Mouse (Mus musculus) ES-CJ7 (cell line): Measurements from ENCODE around the gene Dennd1a.

Experiments
- DNase-seq: peaks from one replicate; pipeline ENCODE4 v3.0.0; 2011; ENCODE audit warnings: low read depth, low spot score

Dennd1a gene

GRCm38 (mm10) chr2:37776016-37776415 lies 511.2 kb downstream of the Dennd1a start, which contains the start of gene Crb2:
Gene Crb2, plus strand, starts transcription at chr2:37776249.
- peak; percentile 25 for DNase-seq

GRCm38 (mm10) chr2:37774571-37774970 lies 512.6 kb downstream of the Dennd1a start:
- peak; percentile 79 for DNase-seq

GRCm38 (mm10) chr2:37771618-37772285 lies 515.4 kb downstream of the Dennd1a start:
- DNase-seq: peak; percentile 93

- peak; percentile 22 for DNase-seq
Observed at GRCm38 (mm10) chr2:37769793-37770192, 517.4 kb downstream of the Dennd1a start.

GRCm38 (mm10) chr2:37768903-37769302 lies 518.3 kb downstream of the Dennd1a start:
- no peak for DNase-seq

- DNase-seq: no peak
Observed at GRCm38 (mm10) chr2:37767739-37768138, 519.5 kb downstream of the Dennd1a start.

- DNase-seq: peak; percentile 92
Observed at GRCm38 (mm10) chr2:37767080-37767547, 520.1 kb downstream of the Dennd1a start.

- no peak for DNase-seq
Observed at GRCm38 (mm10) chr2:37766027-37766761, 521.0 kb downstream of the Dennd1a start.

- peak; percentile 22 for DNase-seq
Observed at GRCm38 (mm10) chr2:37765082-37765483, 522.1 kb downstream of the Dennd1a start.

- no peak for DNase-seq
Observed at GRCm38 (mm10) chr2:37764514-37764913, 522.7 kb downstream of the Dennd1a start.

GRCm38 (mm10) chr2:37763638-37764037 lies 523.6 kb downstream of the Dennd1a start:
- DNase-seq: no peak

- peak; percentile 36 for DNase-seq
Observed at GRCm38 (mm10) chr2:37760633-37761032, 526.6 kb downstream of the Dennd1a start.

GRCm38 (mm10) chr2:37758343-37759015 lies 528.7 kb downstream of the Dennd1a start:
- DNase-seq: no peak

GRCm38 (mm10) chr2:37757784-37758183 lies 529.4 kb downstream of the Dennd1a start:
- no peak for DNase-seq

- DNase-seq: no peak
Observed at GRCm38 (mm10) chr2:37757016-37757415, 530.2 kb downstream of the Dennd1a start.

GRCm38 (mm10) chr2:37756220-37756930 lies 530.8 kb downstream of the Dennd1a start:
- DNase-seq: no peak

- DNase-seq: no peak
Observed at GRCm38 (mm10) chr2:37751114-37751513, 536.1 kb downstream of the Dennd1a start.

- DNase-seq: no peak
Observed at GRCm38 (mm10) chr2:37749323-37749722, 537.9 kb downstream of the Dennd1a start.
